Mouse (Mus musculus) liver, embryonic 11.5 days (tissue): ENCODE data around the gene Copg2. TPM values are rescaled to one million over a fixed set of nuclear protein-coding genes. Genes with fewer than 3 reads are reported as not detected.
A peak's percentile ranks its signal among the peaks of the same experiment; 100 is the strongest.

Experiments
- ATAC-seq: fragments of 200-750 bp; cut with Nextera tagmentation; replicated peaks from 2 replicates; pipeline ENCODE4 v1.8.0; 2017; ENCODE audit warnings: moderate number of reproducible peaks, mild to moderate bottlenecking, moderate TSS enrichment, moderate library complexity; ENCODE audit not compliant: low FRiP score
- DNase-seq: peaks from one replicate; pipeline ENCODE4 v3.0.0-alpha.2; 2017; ENCODE audit warnings: low spot score
- H3K27ac ChIP-seq: fragments of 300-500 bp; sonication (generic); 2 replicates; pipeline ENCODE4 v1.5.1; 2014; ENCODE audit warnings: mild to moderate bottlenecking, low read depth, low read length, control low read depth
- H3K27me3 ChIP-seq: fragments of 300-500 bp; sonication (generic); replicated peaks from 2 replicates; pipeline ENCODE4 v1.6.1; 2014; ENCODE audit warnings: low read length, mixed read lengths; ENCODE audit not compliant: control insufficient read depth, insufficient read depth
- H3K36me3 ChIP-seq: fragments of 300-500 bp; sonication (generic); 2 replicates; pipeline ENCODE4 v1.6.1; 2014; ENCODE audit warnings: mild to moderate bottlenecking, low read length, moderate library complexity, mixed read lengths; ENCODE audit not compliant: control insufficient read depth, insufficient read depth
- H3K4me1 ChIP-seq: fragments of 300-500 bp; sonication (generic); replicated peaks from 2 replicates; pipeline ENCODE4 v1.6.1; 2014; ENCODE audit warnings: low read length, mixed read lengths; ENCODE audit not compliant: control insufficient read depth, insufficient read depth
- H3K4me2 ChIP-seq: fragments of 300-500 bp; sonication (generic); 2 replicates; pipeline ENCODE4 v1.6.1; 2014; ENCODE audit warnings: mild to moderate bottlenecking, control low read depth, moderate library complexity
- H3K4me3 ChIP-seq: fragments of 300-500 bp; sonication (generic); 2 replicates; pipeline ENCODE4 v1.5.1; 2014; ENCODE audit warnings: low read depth, low read length, control low read depth
- H3K9ac ChIP-seq: fragments of 300-500 bp; sonication (generic); 2 replicates; pipeline ENCODE4 v1.6.1; 2014; ENCODE audit warnings: low read depth, low read length, control low read depth
- H3K9me3 ChIP-seq: fragments of 300-500 bp; sonication (generic); 2 replicates; pipeline ENCODE4 v1.6.1; 2016; ENCODE audit warnings: low read length, inconsistent platforms, mixed read lengths; ENCODE audit not compliant: control insufficient read depth
- WGBS: fragments of 180-500 bp; shearing (Covaris S2); extraction: QIAGEN DNeasy Blood & Tissue Kit; methylation state at CpG from one replicate; pipeline ENCODE4 v1.1.7; 2014; 5-methylcytosine and 5-hydroxymethylcytosine counted together
- microRNA counts: library from miRNA; unstranded; fragments of <30 nt; microRNA quantifications from one replicate; lab custom pipeline; 2015
- microRNA-seq: library from miRNA; unstranded; fragments of <30 nt; microRNA quantifications from one replicate; pipeline ENCODE4, GENCODE M21; 2017; ENCODE audit warnings: borderline number of aligned reads
- polyA plus RNA-seq: library from polyadenylated mRNA; unstranded; fragments of >200 nt; fragmentation: Nextera tagmentation; extraction: Ambion mirVana; gene quantifications from 2 replicates; pipeline ENCODE4 v1.2.1, GENCODE M21; 2014

The Copg2 gene
- polyA plus RNA-seq, 1 experiment from 2014 or later, result 17.9 TPM

DNA sequence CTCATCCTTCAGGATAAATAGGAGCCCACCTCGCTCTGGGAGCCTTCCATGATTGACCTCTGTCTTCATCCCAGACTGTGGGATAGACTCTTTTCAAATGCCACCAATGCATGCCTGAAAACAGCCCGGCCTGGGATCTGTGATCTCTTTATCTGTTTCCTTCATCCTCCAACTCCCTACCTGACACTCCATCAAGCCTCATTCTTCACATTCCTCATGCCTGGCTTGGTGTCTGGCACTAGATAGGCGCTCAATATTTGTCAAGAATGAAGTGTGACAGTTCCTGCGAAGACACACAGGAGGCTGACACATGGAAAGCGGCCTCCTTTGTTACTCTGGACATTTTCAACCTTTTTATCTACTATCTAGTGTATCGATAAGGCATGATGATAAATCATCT is 193.1 kb downstream of the Copg2 start:
- Histone ChIP-seq H3K4me3 (no peak overlapping the region), H3K36me3 (no peaks in the 10 kb centered on the region), H3K27ac (no peak overlapping the region), H3K9ac (no peak overlapping the region), H3K9me3 (no peaks in the 10 kb centered on the region), H3K4me1 (peaks cover 14% of the 10 kb centered on the region), H3K27me3 (no peaks in the 10 kb centered on the region), H3K4me2 (no peak overlapping the region)
- no peak for DNase-seq
- 42% methylated on average over 6 of the region's 6 CpGs for whole genome bisulfite sequencing
- ATAC-seq, result no peak

DNA sequence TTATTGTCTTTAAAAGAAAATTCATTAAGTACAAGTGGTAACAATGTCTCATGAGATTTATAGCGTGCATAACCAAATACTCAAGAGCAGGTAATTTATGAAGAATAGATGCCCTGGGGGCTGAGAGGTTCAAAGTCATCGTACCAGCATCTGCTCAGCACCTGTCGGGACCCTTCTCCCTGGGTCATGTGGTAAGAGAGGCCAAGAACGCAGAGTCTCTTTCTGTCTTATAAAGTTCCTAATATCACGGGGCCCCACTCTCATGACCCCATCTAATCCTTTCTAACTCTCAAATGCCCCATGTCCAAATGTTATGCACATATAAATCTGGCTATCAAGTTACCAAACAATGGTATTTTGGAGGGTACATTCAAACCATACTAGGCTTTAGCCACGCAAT is 193.7 kb downstream of the Copg2 start:
- no peak overlapping the region for H3K9ac ChIP-seq
- H3K36me3 ChIP-seq, result no peaks in the 10 kb centered on the region
- H3K27ac ChIP-seq, result no peak overlapping the region
- ATAC-seq (no peak), DNase-seq (no peak)
- H3K4me1 ChIP-seq, result peaks cover 14% of the 10 kb centered on the region
- no peak overlapping the region for H3K4me2 ChIP-seq
- no peaks in the 10 kb centered on the region for H3K9me3 ChIP-seq
- H3K4me3 ChIP-seq, result no peak overlapping the region
- H3K27me3 ChIP-seq, result no peaks in the 10 kb centered on the region
- 86% methylated on average over 6 of the region's 6 CpGs for WGBS

DNA sequence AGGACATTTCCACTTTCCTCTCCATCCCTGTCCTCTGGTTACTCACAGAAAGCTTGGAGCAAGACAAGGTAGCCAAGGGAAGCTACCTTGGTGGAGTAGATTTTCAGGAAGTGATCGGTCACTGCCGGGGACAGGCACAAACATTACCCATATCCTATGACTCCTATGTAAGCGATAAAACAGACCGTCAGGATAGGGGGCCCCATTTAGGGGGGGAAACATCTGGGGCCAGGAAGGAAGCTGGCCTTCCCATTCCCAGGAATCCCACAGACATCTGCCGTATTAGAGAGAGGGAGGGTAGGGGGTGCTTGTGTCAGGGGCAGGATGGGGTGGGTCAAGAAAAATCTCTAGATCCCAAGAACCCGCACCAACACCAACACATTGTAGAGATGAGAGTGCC is 196.4 kb downstream of the Copg2 start:
- H3K36me3 ChIP-seq, result no peaks in the 10 kb centered on the region
- H3K27ac ChIP-seq, result peak overlapping the region; percentile 75; the same call in 1 of the 2 replicates
- peaks cover 14% of the 10 kb centered on the region for H3K4me1 ChIP-seq
- no peaks in the 10 kb centered on the region for H3K27me3 ChIP-seq
- H3K9me3 ChIP-seq, result no peaks in the 10 kb centered on the region
- no peak overlapping the region for H3K4me3 ChIP-seq
- 0 out of 2 replicates have a peak overlapping the region, but pooled peaks have one; percentile 9 for H3K9ac ChIP-seq
- DNase-seq, result no peak
- 30% methylated on average over 6 of the region's 6 CpGs for WGBS
- ATAC-seq, result no peak
- peak overlapping the region; percentile 28; the same call in 1 of the 2 replicates for H3K4me2 ChIP-seq

DNA sequence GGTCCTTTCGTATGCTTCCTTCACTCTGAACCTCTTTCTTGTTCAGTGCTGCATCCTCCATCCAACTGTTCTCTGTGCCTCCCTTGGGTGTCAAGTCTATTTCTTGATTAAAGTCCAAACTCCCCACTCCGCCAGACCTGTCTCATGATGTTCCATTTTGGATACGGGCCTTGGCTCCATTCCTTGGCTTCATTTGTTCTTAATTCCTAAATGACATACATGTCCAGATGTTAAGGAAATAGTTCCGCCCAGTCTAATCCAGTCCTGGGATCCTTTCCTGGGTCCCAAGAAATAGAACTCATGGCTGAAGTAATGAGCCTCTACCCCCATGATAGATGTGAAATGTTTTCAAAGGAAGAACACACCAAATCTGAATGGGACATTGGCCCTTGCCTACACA is 198.6 kb downstream of the Copg2 start:
- H3K4me2 ChIP-seq, result no peak overlapping the region
- ATAC-seq, result no peak

More for the DNA sequence above, 198.6 kb downstream of the Copg2 start:
- Histone ChIP-seq H3K4me1 (peaks cover 15% of the 10 kb centered on the region), H3K36me3 (no peaks in the 10 kb centered on the region), H3K9me3 (no peaks in the 10 kb centered on the region), H3K27me3 (no peaks in the 10 kb centered on the region), H3K9ac (no peak overlapping the region), H3K4me3 (no peak overlapping the region), H3K27ac (no peak overlapping the region)
- WGBS, result 86% methylated on average over 4 of the region's 4 CpGs
- DNase-seq, result no peak

MicroRNAs within 50 kb of the gene (microRNA counts, 519-probe panel; counts per million panel counts)
- microRNA mmu-miR-335-3p (lab: Ali Mortazavi, UCI) (6,040 counts per million, percentile 68 among the panel's probes with 10 or more counts), microRNA mmu-miR-335-5p (lab: Ali Mortazavi, UCI) (7,347 counts per million, percentile 89 among the panel's probes with 10 or more counts)

Small RNA genes within 50 kb of the gene (microRNA-seq; reads per million reads assigned to microRNA genes)
- 81,481 reads per million, percentile 100 among the genes with 10 or more reads in this experiment for gene Mir335

Other genes starting within 250 kb of the Copg2 start
- 12.0 and 14.3 TPM in 2 replicates for gene Cep41, start 203.0 kb downstream of the Copg2 start, polyA plus RNA-seq
- gene Mest, start 173.2 kb downstream of the Copg2 start, polyA plus RNA-seq, result 800 and 828 TPM in 2 replicates
- gene Tsga13, start 18.8 kb upstream of the Copg2 start, polyA plus RNA-seq, result not detected in 2 replicates
- 0.99 and 1.1 TPM in 2 replicates for gene Klf14, start 62.3 kb upstream of the Copg2 start, polyA plus RNA-seq